Mouse (Mus musculus) frontal cortex, postnatal 10 days (tissue): ENCODE results near the gene Cggbp1.

Experiments used
- DNase-seq, 2 experiments: peaks; one replicate each; pipeline ENCODE4 v3.0.0; 2022; ENCODE audit warnings: low spot score in 2 of 2, mixed read lengths in 1 of 2

Cggbp1 gene

DNA sequence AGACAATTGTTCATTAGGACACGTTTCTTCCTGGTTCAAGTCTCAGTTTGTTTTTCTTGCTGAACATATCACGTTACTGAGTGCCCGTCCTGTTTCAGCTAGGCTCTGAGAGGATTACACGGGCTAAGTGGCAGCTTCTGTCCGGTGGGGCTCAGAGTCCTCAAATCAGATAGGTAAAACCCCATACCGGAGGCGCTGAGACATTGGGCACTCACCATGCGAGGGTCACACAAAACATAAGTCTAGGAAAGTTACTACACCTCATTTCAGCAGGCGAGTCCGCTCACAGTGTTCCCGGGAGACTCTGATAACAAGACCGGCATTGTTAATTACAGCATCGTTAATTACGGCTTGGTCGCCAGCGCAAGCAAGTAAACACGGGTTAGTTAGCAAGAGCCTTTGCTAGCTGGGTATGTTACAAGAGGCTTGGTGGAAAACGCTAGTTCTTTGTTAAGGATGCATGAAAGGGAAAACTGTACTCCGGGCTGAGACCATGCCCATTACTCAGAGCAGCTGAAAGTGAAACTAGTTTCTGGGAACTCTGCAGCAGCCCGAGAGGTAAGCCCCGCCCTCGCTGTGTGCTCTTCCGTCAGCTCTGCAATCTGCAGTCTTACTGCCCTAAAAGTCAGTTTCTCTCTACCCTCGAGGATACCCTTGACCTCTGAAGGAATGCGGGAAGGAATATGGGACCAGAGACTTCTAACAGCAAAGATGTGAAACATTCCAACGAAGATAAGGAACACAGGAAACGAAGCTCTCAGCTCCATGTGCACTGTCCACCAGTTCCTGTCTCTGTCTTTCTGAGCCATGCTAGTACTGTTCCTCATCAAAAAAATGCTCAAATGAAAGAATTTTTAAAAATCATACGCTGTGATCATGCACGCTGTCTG lies 21.9 kb downstream of the Cggbp1 start:
- DNase-seq = peak; percentile 9 to 27

DNA sequence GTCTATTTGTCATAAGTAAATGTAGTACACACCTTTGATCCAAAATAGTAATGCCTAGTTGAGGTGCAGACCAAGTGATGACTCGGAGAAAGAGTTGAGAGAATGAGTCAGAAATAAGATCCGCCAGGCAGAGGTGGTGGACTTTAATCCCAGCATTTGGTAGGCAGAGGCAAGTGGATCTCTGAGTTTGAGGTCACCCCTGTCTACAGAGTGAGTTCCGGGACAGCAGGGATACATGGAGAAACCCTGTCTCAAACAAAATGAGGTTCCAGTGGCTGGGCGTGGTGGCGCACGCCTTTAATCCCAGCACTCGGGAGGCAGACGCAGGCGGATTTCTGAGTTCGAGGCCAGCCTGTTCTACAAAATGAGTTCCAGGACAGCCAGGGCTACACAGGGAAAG lies 23.6 kb downstream of the Cggbp1 start:
- DNase-seq = no peak

GRCm38 (mm10) chr16:64875822-64876221 lies 24.0 kb downstream of the Cggbp1 start:
- no peak for DNase-seq

GRCm38 (mm10) chr16:64876631-64877265 lies 25.0 kb downstream of the Cggbp1 start:
- no peak for DNase-seq

DNA sequence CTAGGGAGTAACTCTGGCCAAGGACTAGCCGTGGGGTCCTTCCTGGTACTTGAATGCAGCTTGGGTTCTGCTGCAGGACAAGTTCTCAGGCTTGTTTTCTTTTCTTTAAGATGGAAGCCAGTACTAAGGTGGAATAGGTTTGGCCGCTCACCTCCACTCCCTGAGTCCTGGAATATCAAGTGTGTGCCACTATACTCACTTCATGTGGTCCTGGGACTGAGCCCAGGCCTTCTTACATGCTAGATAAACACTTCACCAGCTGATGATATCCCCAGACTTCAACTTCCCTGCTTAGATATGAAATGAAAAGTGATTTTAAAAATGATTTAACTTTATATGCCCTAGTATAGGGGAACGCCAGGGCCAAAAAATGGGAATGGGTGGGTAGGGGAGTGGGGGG lies 25.5 kb downstream of the Cggbp1 start:
- no peak for DNase-seq

GRCm38 (mm10) chr16:64878611-64879132 lies 26.9 kb downstream of the Cggbp1 start:
- no peak for DNase-seq

DNA sequence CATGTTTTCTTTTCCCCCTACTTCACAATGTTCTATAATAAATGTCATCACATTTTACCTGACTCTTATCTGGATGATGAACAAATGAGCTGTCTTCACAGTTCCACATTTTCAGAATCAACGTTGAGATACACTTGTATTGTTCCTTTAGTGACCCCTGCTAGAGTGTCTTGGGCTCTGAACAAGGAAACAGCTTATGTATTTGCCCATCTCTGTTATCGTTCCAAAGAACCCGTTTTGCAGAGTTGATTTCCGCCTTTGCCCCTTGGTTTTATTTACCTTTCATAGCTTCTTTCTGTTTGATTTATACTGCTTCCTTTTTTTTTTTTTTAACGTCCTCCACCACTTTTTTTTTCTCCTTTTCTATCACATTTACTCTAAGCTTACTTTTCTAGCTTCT lies 27.9 kb downstream of the Cggbp1 start:
- DNase-seq = no peak

DNA sequence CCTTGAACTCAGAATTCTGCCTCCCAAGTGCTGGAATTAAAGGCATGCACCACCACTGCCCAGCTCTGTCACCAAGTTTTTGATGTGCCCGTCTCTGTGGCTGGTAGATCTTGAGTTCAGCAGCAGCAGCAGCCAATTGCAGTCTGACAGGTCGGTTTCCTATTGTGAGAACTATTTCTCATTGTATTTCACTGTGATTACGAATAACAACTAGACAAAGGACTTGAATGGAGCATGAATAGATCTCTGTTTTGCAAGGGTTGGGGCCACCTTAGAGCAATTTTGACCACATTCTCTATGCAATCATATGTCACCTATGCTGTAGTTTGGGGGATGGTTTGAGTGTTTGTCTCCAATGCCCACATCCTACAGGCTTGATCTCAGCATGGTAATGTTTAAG lies 29.2 kb downstream of the Cggbp1 start:
- no peak for DNase-seq

DNA sequence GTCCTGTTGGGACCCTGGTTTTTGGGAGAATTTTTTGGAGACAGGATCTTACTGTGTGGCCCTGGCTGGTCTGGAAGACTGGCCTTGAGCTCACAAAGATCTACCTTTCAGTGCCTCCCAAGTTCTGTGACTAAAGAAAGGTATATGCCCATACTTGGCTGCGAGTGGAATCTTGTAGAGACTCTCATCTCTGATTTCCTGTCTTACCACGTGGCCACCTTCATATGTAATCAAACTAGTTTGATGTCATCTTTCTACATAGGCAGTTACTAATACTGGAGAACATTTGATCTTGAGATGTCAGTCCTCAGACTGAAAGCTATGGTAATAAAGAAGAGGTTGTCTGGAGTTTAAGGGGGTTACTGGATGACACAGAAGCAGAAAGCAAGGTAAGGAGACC lies 29.6 kb downstream of the Cggbp1 start:
- DNase-seq = no peak

GRCm38 (mm10) chr16:64883896-64884295 lies 32.1 kb downstream of the Cggbp1 start:
- DNase-seq = no peak

- DNase-seq = no peak
These were observed 32.6 kb downstream of the Cggbp1 start for GRCm38 (mm10) chr16:64884420-64884838.

- no peak for DNase-seq
These were observed 33.3 kb downstream of the Cggbp1 start for GRCm38 (mm10) chr16:64885142-64885541.

GRCm38 (mm10) chr16:64885547-64885946 lies 33.8 kb downstream of the Cggbp1 start:
- no peak for DNase-seq

DNA sequence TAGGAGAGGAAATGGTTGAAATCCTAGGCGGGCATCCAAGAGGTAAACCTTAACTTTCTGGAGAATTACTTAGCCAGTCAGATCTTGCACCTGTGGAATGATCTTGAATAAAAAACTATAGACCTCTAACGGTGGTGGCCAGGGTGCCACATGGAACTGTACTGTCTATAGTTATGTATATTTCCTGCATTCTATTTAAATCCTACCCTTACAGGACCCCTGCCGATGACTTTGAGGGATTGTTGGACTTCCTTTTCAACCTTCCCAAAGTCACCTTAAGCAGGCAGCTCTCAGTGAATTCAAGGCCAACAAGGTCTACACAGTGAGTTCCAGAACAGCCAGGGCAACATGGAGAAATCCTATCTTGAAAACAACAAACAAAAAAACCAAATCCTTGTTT lies 37.7 kb downstream of the Cggbp1 start:
- DNase-seq = no peak

DNA sequence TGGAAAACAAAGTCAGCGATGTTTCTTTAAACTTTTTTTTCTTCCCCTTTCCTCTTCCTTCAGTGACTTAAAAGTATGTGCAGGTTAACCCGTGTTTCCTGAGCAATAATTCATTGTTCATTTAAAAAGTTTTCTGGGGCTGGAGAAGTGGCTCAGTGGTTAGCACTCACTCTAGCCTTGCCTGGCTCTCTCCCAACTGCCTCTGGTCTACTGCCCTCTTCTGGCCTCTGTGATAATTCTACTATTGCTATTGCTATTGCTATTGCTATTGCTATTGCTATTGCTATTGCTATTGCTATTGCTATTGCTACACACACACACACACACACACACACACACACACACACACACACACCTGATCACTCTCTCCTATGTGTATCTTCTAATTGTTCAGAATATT lies 47.3 kb downstream of the Cggbp1 start:
- DNase-seq = no peak

GRCm38 (mm10) chr16:64903328-64903727 lies 51.5 kb downstream of the Cggbp1 start:
- no peak for DNase-seq

GRCm38 (mm10) chr16:64907112-64907511 lies 55.3 kb downstream of the Cggbp1 start:
- no peak for DNase-seq

GRCm38 (mm10) chr16:64908747-64909146 lies 57.0 kb downstream of the Cggbp1 start:
- DNase-seq = no peak
